Mouse (Mus musculus): ENCODE results near the gene Fgfr2. TPM values are rescaled to one million over a fixed set of nuclear protein-coding genes. Genes with fewer than 3 reads are reported as not detected.

Fgfr2 gene
- polyA plus RNA-seq, 1 experiment from 2014 or later, result 92.5 TPM

DNA sequence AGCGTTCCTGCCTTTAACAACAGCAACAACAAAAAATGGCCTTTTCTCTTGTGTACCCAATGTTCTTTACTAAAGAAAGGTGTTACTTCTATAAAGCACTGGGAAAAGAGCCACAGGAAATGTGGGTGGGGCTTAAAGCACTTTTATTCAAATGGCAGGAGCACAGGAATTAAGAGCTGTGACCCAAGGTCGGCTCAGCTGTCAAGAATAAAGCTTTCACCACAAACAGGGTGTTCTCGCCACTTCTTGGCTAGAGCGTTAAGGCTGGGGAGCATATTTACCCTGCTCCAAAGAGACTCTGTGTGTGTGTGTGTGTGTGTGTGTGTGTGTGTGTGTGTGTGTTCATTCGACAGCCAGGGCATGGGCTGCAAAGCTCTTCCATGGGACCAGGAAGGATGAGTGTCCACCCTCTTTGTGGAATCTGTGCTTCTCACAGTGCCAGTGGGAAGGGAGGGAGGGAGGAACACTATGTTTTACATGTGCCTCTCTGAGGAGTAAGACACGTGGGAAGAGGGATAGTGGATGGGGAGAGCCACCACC is 103.6 kb downstream of the Fgfr2 start:
- no peak for DNase-seq (ENCODE audit: low spot score)
- H3K27me3 ChIP-seq (ENCODE audit: insufficient read depth, poor library complexity, severe bottlenecking), result no peaks in the 10 kb centered on the region
- peaks cover 54% of the 10 kb centered on the region for H3K4me1 ChIP-seq (replicated peaks)
- no peak overlapping the region for H3K4me3 ChIP-seq
- no peak overlapping the region for H3K27ac ChIP-seq
- WGBS, result 44% methylated on average over 6 of the region's 6 CpGs
- no peaks in the 10 kb centered on the region for H3K9me3 ChIP-seq
- H3K36me3 ChIP-seq, result peaks cover 24% of the 10 kb centered on the region

DNA sequence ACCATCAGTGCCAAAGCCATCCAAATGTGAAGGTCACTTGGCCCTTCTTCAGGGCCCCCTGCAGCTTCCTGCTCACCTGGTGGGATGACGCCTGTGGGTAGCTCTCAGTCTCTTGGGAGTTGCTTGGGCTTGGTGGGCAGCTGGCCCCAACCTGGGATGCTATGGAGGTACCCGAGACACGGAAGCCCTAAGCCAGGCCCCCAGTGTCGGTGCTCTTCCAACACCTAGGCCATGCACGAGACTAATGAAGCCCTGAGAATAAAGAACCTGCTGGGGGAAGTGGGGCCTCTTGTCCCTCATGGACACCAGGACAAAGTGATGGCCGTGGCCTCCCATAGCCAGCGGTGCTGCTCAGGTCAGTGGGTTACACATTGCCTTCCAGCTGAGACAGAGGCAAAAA is 104.2 kb downstream of the Fgfr2 start:
- Histone ChIP-seq H3K9me3 (no peaks in the 10 kb centered on the region), H3K4me1 (replicated peaks) (peaks cover 59% of the 10 kb centered on the region), H3K36me3 (peaks cover 29% of the 10 kb centered on the region), H3K27ac (no peak overlapping the region), H3K4me3 (no peak overlapping the region), H3K27me3 (ENCODE audit: insufficient read depth, poor library complexity, severe bottlenecking) (no peaks in the 10 kb centered on the region)
- no peak for DNase-seq (ENCODE audit: low spot score)
- WGBS, result 80% methylated on average over 7 of the region's 7 CpGs

DNA sequence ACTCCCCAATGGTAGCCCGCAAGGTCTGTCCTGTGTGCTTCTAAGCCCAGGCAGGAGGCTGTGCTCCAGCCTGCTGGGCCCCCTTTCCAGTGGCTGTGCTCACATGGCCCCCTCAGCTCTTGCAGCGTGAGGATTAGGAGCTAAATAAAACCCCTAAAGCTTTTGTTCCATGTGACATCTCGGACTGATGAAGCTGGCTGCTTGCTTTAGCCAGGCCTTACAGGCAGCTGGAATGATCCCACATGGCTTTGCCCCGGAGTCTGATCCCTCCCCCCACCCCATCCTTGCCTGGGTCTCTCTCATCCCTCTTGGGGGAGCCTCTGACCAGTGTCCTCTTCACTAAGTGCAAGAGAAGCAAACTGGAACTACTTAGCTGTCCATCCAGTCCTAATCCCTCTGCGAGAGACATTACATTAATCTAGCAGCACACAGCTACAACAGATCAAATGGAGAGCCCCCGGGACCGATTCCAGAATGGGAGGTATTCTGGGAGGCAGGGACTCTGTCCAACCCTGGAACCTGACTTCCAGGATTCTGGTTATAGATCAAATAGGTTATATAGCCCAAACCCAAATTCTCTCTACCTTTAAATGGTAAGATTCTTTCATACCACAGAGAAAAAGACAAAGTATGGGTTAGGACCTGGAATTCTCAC is 107.6 kb downstream of the Fgfr2 start:
- H3K27me3 ChIP-seq (ENCODE audit: insufficient read depth, poor library complexity, severe bottlenecking), result no peaks in the 10 kb centered on the region
- WGBS, result 61% methylated on average over 7 of the region's 7 CpGs
- H3K4me1 ChIP-seq (replicated peaks), result peaks cover 59% of the 10 kb centered on the region
- peaks cover 30% of the 10 kb centered on the region for H3K36me3 ChIP-seq
- no peak for DNase-seq (ENCODE audit: low spot score)
- H3K4me3 ChIP-seq, result no peak overlapping the region
- peak overlapping the region; percentile 68 for H3K27ac ChIP-seq
- H3K9me3 ChIP-seq, result no peaks in the 10 kb centered on the region

DNA sequence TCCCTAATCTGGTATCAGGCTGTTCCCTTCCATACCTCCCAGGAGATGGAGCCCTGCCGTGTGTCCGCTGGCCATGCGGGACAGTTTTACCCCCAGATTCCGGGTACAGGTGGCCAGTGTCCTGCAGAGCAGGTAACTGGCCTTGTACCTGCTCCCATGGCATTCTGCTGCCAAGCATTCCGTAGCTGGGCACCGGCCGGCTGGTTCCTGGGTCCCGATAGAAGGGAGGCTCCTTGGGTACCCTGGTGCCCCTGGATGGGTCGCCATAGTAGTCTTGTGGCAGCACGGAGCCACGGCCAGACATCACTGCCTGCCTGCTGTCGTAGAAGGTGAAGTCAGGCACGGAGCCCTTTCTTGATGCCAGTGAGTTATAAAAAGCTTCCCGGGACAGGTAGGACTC is 108.5 kb downstream of the Fgfr2 start:
- no peaks in the 10 kb centered on the region for H3K9me3 ChIP-seq
- H3K36me3 ChIP-seq, result peaks cover 39% of the 10 kb centered on the region
- H3K4me3 ChIP-seq, result no peak overlapping the region
- H3K27ac ChIP-seq, result peak overlapping the region; percentile 68
- no peak for DNase-seq (ENCODE audit: low spot score)
- 94% methylated on average over 14 of the region's 14 CpGs for WGBS
- peaks cover 50% of the 10 kb centered on the region for H3K4me1 ChIP-seq (replicated peaks)
- no peaks in the 10 kb centered on the region for H3K27me3 ChIP-seq (ENCODE audit: insufficient read depth, poor library complexity, severe bottlenecking)

DNA sequence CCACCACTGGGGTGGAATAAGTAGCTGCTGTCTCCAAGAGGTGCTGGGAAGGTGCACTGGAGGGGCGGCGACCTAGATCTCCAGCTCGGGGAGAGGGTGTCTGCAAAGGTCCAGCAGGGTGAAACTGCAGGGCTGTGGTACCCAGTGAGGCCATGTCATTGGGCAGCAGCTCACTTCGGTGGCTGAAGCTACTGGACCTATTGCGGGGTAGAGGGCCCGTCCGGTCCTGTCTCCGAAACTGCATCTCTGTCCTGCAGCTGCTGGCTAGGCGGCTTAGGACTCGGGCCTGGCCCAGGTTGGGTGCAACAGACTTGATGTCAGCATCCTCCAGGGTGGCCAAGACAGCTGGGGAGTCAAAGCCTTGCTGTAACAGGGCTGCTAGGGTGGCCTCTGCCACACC is 109.2 kb downstream of the Fgfr2 start:
- no peaks in the 10 kb centered on the region for H3K9me3 ChIP-seq
- H3K36me3 ChIP-seq, result peaks cover 46% of the 10 kb centered on the region
- no peak overlapping the region for H3K4me3 ChIP-seq
- H3K27me3 ChIP-seq (ENCODE audit: insufficient read depth, poor library complexity, severe bottlenecking), result no peaks in the 10 kb centered on the region
- no peak for DNase-seq (ENCODE audit: low spot score)
- no peak overlapping the region for H3K27ac ChIP-seq
- peaks cover 43% of the 10 kb centered on the region for H3K4me1 ChIP-seq (replicated peaks)
- 94% methylated on average over 10 of the region's 10 CpGs for WGBS

DNA sequence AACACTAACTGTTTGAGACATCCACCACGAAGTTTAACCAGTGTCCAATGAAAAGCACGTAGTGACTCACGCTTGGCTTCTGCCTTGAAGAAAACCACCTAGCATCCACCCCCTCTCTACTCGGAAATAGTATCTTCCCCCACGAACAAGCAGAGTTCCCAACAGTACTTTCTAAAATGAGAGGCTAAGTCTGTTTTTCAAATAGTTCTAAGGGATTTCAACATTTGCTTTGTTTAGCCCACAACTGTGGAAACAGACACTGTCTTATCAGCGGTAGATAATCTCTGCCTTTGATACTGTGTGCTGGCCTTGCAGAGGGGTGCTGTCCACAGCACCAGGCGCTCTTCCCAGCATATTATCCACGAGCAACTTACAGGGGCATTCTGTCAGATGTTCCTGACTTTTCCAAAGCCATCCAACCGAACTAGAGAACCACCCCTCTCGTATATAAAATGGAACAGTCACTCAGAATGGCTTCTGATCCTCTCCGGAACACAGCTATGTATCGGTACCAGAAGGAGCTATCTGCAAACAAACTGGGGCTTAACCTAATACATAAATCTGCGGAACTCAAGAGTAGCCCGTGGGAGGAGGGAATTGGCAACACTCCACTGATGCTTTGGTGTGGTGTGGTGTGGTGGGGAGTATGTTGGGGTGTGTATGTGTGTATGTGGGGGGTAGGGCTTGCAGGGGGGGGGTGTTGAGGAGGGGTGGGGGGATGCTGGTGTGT is 110.3 kb downstream of the Fgfr2 start:
- DNase-seq (ENCODE audit: low spot score), result no peak
- WGBS, result 87% methylated on average over 14 of the region's 14 CpGs
- no peak overlapping the region for H3K4me3 ChIP-seq
- H3K9me3 ChIP-seq, result no peaks in the 10 kb centered on the region
- no peaks in the 10 kb centered on the region for H3K27me3 ChIP-seq (ENCODE audit: insufficient read depth, poor library complexity, severe bottlenecking)
- H3K4me1 ChIP-seq (replicated peaks), result peaks cover 41% of the 10 kb centered on the region
- peaks cover 55% of the 10 kb centered on the region for H3K36me3 ChIP-seq
- no peak overlapping the region for H3K27ac ChIP-seq

DNA sequence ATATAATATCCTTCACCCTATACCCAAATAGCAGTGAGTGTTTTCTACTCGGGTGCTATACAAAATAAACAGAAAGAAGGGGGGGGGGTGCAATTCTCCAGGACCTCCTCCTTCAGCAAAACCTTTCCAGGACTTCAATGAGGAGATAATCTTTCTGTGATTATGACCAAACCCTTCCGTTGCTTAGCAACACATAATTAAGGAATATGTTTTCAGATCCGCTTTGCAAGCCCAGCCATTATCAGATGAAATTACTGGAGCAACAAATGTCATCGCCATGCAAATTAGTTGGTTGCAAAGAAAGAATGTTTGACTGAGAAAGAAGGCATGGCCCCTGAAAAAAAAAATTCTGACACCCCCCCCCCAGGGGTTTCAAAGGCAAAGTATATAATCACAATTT is 111.5 kb downstream of the Fgfr2 start:
- Histone ChIP-seq H3K27ac (no peak overlapping the region), H3K4me1 (replicated peaks) (peaks cover 43% of the 10 kb centered on the region), H3K4me3 (no peak overlapping the region), H3K9me3 (no peaks in the 10 kb centered on the region), H3K36me3 (peaks cover 57% of the 10 kb centered on the region), H3K27me3 (ENCODE audit: insufficient read depth, poor library complexity, severe bottlenecking) (no peaks in the 10 kb centered on the region)
- WGBS, result 79% methylated on average over 4 of the region's 4 CpGs
- no peak for DNase-seq (ENCODE audit: low spot score)

DNA sequence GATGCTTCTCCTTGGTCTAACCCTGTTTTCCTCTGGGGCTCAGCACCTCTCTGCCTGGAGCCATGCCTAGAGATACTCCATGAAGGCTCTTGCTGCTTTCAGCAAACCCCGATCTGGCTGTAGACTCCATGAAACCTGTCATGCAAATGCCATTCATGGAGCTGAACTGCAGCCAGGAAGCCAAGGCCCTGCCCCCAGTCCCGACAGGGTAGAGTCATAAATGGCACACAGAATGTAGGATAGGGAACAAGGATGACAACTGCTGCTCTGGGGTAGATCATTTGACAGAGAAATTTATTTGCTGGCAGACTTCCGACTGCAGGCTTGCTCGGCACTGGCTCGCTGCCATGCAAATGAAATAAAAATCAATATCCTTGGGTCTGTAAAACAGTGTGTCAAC is 112.0 kb downstream of the Fgfr2 start:
- no peak for DNase-seq (ENCODE audit: low spot score)
- H3K36me3 ChIP-seq, result peaks cover 57% of the 10 kb centered on the region
- H3K27me3 ChIP-seq (ENCODE audit: insufficient read depth, poor library complexity, severe bottlenecking), result no peaks in the 10 kb centered on the region
- no peak overlapping the region for H3K4me3 ChIP-seq
- 81% methylated on average over 5 of the region's 5 CpGs for WGBS
- H3K4me1 ChIP-seq (replicated peaks), result peaks cover 39% of the 10 kb centered on the region
- H3K9me3 ChIP-seq, result no peaks in the 10 kb centered on the region
- no peak overlapping the region for H3K27ac ChIP-seq

DNA sequence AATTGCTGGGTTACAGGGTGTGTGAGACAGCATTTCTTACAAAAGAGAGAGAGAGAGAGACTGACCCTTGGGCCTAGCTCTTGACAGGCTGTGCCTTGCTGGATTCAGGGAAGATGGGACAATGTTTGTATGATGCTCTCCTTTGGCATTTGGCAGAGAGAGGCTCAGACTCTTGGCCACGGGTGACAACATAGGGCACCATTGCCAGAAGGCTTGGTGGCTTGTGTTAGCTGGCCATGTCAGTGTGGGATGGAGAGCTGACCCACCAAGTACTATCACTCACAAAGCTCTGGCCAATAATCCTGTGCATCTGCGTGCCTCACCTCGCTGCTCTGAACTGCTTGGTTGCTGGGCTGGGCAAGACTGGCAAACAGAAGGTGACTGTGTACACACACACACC is 112.7 kb downstream of the Fgfr2 start:
- peaks cover 65% of the 10 kb centered on the region for H3K36me3 ChIP-seq
- WGBS, result 93% methylated on average over 3 of the region's 3 CpGs
- H3K4me3 ChIP-seq, result no peak overlapping the region
- no peak overlapping the region for H3K27ac ChIP-seq
- no peaks in the 10 kb centered on the region for H3K27me3 ChIP-seq (ENCODE audit: insufficient read depth, poor library complexity, severe bottlenecking)
- no peaks in the 10 kb centered on the region for H3K9me3 ChIP-seq
- H3K4me1 ChIP-seq (replicated peaks), result peaks cover 37% of the 10 kb centered on the region
- DNase-seq (ENCODE audit: low spot score), result no peak

DNA sequence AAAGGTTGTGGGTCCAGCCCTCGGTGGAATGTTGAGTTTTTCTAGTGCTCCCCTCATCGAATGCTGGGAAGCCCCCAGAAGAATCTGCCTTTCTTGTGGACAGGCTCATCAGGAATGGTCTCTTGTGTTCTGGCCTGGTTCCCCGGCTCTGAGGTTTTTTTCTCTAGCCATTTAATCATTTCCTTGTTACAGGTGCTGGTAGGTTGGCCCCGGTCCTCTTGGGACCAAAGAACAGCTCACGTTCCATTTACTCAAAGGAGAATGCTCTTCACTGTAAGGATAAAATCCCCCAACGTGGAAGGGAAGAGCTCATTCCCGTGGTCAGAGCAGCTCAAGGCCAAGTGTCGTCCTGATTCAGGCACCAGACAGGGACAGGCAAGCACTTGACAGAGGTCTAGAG is 113.5 kb downstream of the Fgfr2 start:
- Histone ChIP-seq H3K9me3 (no peaks in the 10 kb centered on the region), H3K27ac (no peak overlapping the region), H3K27me3 (ENCODE audit: insufficient read depth, poor library complexity, severe bottlenecking) (no peaks in the 10 kb centered on the region), H3K36me3 (peaks cover 68% of the 10 kb centered on the region), H3K4me1 (replicated peaks) (peaks cover 33% of the 10 kb centered on the region), H3K4me3 (no peak overlapping the region)
- WGBS, result 85% methylated on average over 8 of the region's 8 CpGs
- no peak for DNase-seq (ENCODE audit: low spot score)

DNA sequence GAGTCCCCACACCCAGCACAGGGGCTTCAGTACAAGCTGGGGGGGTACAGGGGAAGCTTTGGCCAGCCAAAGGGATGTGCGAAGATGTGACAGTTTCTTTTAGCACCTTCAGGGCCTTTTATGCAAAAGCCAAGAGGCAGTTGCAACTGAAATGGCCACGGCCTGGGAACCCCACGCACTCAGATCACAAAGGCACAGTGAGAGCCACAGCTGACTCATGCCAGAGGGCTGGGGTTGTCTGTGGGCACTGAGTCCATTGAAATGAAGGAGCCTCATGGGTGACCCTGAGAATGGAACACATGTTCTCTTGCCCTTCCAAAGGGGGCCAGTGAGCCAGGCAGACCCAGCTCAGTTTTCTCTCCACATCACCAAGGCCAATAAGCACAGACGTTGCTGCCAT is 114.5 kb downstream of the Fgfr2 start:
- Histone ChIP-seq H3K36me3 (peaks cover 59% of the 10 kb centered on the region), H3K27ac (no peak overlapping the region), H3K27me3 (ENCODE audit: insufficient read depth, poor library complexity, severe bottlenecking) (no peaks in the 10 kb centered on the region), H3K4me3 (no peak overlapping the region), H3K9me3 (no peaks in the 10 kb centered on the region), H3K4me1 (replicated peaks) (peaks cover 24% of the 10 kb centered on the region)
- 87% methylated on average over 4 of the region's 4 CpGs for WGBS
- DNase-seq (ENCODE audit: low spot score), result no peak

DNA sequence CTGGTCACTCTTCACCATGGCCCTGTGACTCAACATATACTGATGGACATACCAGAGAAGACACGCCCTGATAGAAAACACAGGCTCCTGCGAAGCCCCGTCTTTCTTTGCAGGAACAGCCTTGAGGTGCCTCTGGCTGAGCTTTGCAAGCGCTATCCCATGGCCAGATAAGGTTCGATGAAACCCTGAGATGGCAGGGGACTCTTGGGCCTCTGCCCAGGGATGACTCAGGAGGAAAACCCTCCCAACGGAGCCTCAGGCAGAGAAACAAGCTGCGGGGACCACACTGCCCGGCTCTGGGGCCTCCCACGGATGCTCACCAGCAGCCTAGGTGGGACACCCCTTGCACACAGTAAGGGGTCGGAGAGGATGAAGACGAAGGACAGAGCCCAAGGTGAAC is 115.8 kb downstream of the Fgfr2 start:
- 89% methylated on average over 11 of the region's 11 CpGs for WGBS
- no peaks in the 10 kb centered on the region for H3K27me3 ChIP-seq (ENCODE audit: insufficient read depth, poor library complexity, severe bottlenecking)
- peak overlapping the region; percentile 5; the same call in 1 of the 2 replicates for H3K27ac ChIP-seq
- H3K4me1 ChIP-seq (replicated peaks), result peaks cover 27% of the 10 kb centered on the region
- no peak for DNase-seq (ENCODE audit: low spot score)
- peaks cover 65% of the 10 kb centered on the region for H3K36me3 ChIP-seq
- no peak overlapping the region for H3K4me3 ChIP-seq
- H3K9me3 ChIP-seq, result no peaks in the 10 kb centered on the region

DNA sequence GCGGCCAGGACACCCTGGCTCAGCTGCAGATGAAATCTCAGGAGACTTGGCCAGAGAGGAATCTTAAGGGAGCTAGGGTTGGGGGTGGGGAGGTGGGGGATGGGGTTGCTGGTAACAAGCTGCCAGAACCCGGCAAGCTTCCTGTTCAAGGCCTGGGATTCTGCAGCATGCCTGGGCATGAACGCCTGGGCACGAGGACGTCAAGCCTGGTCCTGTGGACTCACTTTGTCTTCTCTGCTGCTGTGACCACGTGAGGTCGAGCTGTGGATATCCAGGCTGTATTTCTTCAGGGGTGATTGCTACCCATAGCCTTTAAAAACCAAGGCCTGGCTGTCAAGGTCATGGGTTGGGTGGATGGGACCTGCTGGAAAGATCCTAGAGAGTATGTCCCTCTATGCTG is 117.4 kb downstream of the Fgfr2 start:
- H3K27ac ChIP-seq, result 0 out of 2 replicates have a peak overlapping the region, but pooled peaks have one; percentile 35
- H3K36me3 ChIP-seq, result peaks cover 65% of the 10 kb centered on the region
- no peaks in the 10 kb centered on the region for H3K27me3 ChIP-seq (ENCODE audit: insufficient read depth, poor library complexity, severe bottlenecking)
- no peaks in the 10 kb centered on the region for H3K9me3 ChIP-seq
- H3K4me1 ChIP-seq (replicated peaks), result peaks cover 27% of the 10 kb centered on the region
- 81% methylated on average over 7 of the region's 7 CpGs for WGBS
- no peak for DNase-seq (ENCODE audit: low spot score)
- no peak overlapping the region for H3K4me3 ChIP-seq

All from hindbrain, embryonic 10.5 days (tissue).